Mouse (Mus musculus) kidney, postnatal 25 days (tissue): ENCODE measurements around the gene Cluh.

Experiments
- DNase-seq, 2 experiments: peaks; one replicate each; pipeline ENCODE4 v3.0.0; 2021; ENCODE audit warnings: mixed read lengths in 2 of 2

Gene Cluh

DNA sequence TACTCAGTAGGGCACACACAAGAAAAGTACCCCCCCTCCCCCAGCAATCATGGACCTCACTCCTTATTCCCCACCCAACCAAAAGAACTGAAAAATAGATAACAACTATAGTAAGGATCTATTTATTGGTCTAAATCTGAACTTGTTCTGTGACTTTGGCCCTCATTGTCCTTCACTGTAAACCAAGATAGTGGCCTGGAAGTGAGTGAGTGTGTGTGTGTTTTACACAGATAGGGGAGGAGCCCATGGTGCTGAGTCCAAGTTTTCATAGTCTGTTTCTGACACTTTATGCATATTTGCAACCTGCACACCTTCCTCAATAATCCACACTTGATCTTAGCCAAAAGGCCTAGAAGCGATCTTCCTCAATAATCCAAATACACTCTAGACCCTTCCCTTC lies 619 bp upstream of the Cluh start:
- DNase-seq: no peak

DNA sequence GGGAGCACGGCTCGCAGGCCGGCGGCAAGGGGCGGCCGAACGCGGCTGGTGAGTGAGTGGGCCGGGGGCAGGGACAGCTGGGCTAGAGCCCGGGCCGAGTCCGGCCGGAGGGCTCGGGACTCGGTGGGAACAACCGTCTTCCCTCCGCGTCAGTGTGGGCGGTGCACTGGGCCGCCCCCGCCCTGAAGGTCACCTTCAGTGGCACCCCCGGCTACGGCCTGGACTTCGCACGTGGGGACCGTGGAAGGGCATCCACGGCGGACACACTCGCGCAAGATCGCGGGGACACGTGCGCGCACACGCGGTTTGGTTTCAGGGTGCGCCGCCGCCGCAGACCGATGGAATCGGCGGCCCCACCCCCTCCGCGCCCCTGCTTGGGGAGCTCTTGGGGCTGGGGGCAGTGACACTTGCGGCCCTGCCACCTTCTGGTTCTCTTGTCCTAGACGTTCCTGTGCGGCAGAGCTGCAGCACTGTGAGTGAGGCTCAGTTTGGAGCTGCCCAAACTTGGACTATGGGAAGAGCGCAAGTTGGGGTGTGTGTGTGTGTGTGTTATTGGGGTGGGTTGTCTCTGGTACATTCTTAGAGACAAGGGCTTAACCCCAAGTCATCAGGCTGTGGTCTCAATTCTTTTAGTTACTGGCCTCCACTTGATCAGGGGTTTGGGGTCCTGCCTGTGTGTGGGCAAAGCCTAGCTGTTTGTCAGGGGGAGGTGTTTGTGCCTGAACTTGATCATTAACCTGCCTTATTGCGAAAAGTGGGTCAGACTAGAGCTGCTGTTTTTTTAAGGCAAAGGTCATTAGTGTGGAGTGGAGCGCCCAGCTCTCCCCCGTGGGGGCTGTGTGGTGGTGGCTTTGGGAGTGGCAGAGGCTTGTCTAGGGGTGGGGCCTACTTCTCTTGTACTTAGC lies 604 bp downstream of the Cluh start:
- peak; percentile 79 to 94 for DNase-seq

DNA sequence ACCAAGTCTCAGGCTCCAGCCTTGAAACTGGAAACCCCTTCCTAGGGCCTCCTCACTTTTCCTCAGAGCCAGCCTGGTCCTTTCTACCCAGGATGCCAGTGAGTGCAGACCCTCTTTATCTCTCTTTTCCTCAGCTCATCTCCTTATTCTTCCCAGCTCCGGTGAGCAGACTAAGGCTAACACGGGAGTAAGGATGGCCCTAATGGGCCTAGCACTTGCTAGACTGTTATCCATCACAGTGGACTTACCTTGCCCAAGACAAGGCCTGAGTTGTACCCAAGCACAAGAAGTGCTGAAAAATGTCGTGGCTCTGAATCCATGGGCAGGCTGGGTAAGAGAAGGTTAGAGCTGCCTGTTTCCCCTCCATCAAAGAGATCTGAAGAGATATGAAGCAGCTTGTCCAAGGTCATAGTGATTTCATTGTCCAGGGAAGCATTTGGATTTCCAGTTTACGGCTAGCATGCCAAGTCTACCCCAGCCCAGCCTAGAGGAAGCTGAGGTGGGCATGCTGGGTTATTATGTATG lies 1.3 kb downstream of the Cluh start:
- no peak for DNase-seq

DNA sequence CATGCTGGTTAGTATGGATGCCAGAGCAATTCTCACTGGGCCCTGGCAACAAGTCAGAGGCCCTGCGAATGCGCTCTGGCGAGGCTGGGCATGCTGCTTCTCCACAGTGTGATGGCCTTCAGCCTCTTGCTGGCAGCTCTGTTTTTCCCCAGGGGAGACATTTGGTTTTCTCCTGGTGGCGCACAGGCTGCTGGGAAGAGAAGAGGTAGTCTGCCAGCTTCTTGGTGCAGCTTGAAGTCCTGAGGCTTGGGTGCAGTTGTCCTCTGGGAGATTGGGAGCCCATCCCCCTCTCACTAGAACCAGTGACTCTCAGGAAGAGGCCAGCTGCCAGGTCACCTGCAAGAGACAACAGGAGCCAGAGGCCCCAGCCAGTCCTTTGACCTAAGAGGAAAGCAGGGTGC lies 3.5 kb downstream of the Cluh start:
- peak; percentile 78 to 89 for DNase-seq

DNA sequence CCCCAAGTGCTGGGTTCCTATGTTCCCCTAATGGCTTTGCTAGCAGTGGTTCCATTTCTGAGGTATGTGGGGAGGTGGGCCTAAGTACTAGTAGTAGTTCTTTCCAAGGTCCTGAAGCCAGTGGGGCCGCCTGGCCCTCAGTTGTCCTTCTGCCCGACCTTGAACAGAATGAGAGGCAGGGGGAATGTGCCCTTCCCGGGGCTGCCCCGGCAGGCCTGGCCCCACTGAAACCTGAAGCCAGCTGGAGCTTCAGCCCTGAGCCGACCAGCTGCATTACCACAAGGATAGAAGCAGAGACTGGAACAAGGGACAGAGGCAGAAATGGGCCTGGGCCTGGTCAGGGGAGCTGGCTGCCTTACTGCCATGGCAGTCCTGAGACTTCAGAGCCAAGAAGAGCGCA lies 4.1 kb downstream of the Cluh start:
- DNase-seq: peak; percentile 25 to 70

DNA sequence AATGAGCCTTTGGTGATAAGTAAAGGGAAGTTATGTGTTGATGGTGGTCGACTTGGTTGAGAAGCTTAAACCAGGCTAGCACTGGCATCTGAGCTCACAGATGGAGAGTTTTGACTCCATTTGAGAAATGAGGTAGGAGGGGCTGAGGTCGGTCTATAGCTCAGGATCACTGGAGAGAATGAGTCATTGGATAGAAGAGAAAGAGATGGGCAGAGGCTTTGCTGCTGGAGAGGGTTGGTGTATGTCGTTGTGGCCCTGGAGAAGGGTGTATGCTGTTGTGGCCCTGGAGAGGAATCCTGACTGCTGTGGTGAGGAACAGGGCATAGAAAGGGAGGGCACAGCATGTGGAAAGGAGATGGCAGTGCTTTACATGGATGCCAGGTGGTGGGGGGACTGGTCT lies 6.6 kb downstream of the Cluh start:
- DNase-seq: peak in 1 of 2 experiments; percentile 31

DNA sequence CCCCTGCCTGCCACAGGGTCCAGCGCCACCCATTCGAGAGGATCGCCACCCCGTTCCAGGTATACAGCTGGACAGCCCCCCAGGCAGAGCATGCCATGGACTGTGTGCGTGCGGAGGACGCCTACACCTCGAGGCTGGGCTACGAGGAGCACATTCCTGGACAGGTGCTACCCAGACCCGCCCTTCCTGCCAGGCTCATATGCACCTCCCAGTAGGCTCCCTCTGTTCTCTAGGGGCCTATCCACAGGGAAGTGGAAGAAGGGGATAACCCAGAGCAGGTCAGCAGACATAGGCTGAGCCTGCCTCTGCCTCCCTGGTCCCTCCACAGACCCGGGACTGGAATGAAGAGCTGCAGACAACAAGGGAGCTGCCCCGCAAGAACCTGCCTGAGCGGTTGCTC lies 11.0 kb downstream of the Cluh start:
- DNase-seq: peak in 1 of 2 experiments; percentile 43

DNA sequence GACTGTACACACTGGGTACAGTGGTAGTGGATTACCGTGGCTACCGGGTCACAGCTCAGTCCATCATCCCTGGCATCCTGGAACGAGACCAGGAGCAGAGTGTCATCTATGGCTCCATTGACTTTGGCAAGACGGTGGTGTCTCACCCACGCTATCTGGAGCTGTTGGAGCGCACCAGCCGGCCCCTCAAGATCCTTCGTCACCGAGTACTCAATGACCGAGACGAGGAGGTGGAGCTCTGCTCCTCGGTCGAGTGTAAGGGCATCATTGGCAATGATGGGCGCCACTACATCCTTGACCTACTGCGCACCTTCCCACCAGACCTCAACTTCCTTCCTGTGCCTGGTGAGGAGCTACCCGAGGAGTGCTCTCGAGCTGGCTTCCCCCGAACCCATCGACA lies 12.3 kb downstream of the Cluh start:
- peak in 1 of 2 experiments; percentile 32 for DNase-seq

DNA sequence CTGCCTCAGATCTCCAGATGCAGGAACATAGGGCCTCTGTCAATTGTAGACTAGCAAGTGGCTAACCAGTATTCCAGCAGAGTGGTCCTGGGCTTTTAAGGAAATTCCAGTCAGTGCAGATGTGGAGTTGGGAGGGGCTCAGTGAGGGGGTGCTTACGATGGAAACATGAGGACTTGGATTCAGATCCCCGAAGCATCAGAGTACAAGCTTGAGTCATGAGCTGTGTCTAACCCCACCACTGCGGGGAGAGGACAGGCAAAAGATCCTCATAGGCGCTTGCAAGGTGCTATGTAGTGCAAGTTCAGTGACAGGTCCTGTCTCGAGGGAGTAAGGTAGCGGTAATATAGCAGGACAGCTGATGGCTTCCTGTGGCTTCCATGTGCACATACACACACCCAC lies 12.9 kb downstream of the Cluh start:
- DNase-seq: no peak

DNA sequence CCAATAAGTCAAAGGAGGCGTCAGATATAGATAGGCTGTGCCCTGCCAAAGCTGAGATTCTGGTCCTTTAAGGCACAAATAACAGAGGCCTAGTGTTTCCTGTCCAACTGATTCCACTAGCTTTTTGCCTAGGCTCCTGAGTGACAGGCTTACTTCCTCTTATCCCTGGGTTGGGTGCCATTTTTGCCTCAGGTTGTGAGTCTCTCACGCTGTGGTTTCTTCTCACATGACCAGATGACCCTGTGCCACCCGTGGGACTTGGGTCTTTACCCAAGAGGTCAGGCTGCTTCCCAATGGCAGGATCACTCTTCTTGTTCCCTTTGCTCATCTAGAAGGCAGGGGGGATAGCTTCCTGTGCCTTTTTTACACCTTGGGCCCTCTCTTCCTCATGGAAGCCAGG lies 15.0 kb downstream of the Cluh start:
- DNase-seq: peak in 1 of 2 experiments; percentile 0

DNA sequence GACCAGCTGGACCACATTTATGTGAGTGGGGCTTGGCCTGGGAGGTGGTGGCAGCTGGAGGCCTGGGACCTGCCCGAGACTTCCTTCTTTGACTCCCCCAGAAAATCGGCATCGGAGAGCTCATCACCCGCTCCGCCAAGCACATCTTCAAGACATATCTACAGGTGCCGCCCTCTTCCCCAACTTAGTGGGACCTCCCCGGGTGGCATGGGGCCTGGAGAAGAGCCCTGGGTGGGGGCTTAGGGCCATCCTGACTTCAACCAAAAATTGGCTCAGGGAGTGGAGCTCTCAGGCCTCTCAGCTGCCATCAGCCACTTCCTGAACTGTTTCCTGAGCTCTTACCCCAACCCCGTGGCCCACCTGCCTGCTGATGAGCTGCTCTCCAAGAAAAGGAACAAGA lies 15.6 kb downstream of the Cluh start:
- peak in 1 of 2 experiments; percentile 37 for DNase-seq

DNA sequence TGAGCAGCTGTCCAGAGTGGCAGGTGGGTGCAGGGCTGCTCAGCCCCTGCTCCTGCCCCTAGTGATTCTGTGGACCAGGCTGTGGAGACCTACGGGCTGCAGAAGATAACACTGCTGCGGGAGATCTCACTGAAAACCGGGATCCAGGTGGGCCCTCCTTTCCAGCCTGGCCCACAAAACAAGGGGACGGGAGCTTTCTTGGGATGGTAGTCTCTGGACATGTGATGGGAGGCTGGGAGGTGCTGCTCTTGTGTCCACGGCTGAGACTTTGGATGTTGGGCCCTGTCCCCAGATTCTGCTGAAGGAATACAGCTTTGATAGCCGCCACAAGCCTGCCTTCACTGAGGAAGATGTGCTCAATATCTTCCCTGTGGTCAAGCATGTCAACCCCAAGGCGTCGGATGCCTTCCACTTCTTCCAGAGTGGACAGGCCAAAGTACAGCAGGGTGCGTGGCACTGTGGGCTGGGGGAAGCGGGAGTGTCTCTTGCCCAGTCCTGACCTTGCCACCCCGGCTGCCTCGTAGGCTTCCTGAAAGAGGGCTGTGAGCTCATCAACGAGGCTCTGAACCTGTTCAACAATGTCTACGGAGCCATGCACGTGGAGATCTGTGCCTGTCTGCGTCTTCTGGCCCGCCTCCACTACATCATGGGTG lies 16.5 kb downstream of the Cluh start:
- peak; percentile 0 to 39 for DNase-seq

DNA sequence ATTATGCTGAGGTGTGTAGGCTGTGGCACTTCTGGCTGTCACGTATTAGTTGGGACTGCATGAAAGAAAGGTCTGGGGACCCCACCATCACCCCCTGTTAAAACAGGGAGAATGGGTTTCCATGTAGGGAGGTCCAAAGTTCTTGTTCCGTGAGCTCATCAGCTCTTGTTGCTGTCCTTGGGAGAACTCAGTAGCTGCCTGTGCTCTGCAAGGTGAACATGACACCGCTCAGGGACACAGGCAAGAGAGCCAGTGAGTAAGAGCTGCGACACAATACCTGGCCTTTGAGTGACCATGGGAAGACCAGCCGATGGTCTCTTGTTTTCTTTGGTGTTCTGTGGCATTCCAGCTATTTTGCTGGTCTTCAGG lies 17.0 kb downstream of the Cluh start:
- peak in 1 of 2 experiments; percentile 30 for DNase-seq

DNA sequence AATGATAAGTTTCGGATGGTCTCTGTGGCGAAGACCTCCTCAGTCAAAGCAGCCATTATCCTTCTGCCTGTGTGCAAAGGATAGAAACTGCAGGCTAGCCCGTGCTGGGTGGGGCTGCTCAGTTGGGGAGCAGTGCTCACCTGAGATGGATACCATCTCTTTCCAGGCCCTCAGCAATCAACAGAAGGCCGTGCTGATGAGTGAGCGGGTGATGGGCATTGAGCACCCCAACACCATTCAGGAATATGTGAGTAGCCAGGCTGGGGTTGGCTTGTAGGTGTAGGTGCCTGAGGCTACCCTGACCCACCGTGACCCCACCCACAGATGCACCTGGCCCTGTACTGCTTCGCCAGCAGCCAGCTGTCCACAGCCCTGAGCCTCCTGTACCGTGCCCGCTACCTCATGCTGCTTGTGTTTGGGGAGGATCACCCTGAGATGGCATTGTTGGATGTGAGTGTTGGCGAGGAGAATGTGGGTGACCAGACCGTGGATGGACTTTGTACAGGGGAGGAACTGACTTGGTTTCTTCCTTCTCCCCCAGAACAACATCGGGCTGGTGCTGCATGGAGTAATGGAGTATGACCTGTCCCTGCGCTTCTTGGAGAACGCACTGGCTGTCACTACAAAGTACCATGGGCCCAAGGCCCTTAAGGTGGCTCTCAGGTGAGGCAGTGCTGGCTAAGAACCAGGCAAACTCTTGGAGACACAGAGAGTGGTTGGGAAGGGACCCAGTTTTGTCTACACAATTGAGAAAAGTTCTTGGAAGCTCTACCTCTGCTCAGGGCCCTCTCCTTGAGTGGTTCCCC lies 17.7 kb downstream of the Cluh start:
- peak in 1 of 2 experiments; percentile 36 for DNase-seq

DNA sequence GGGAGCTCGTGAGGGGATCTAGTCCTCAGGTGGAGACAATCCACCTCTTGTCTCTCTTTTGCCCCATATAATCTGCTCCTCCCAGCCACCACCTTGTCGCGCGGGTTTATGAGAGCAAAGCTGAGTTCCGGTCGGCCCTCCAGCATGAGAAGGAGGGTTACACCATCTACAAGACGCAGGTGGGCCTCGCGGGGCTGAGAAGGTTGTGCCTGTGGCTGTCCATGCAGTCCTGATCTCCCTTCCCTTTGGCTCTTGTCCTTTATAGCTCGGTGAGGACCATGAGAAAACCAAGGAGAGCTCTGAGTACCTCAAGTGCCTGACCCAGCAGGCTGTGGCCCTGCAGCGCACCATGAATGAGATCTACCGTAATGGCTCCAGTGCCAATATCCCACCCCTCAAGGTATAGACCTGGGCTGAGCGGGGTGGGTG lies 18.3 kb downstream of the Cluh start:
- DNase-seq: peak in 1 of 2 experiments; percentile 29

DNA sequence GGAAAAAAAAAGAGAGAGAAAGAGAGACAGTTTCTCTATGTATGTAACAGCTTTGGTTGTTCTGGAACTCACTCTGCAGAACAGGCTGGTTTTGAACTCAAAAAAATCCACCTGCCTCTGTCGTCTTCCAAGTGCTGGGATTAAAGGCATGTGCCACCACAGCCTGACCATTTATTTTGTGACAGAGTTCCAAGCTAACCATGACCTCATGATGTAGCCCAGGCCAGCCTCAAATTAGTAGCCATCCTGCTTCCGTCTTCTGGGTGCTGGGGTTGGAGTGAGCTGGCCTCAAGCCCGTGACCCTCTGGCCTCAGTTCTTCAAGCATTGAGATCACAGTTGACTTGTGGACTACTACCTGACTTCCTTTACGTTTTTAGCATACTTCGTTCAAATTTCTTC lies 19.2 kb downstream of the Cluh start:
- DNase-seq: no peak

DNA sequence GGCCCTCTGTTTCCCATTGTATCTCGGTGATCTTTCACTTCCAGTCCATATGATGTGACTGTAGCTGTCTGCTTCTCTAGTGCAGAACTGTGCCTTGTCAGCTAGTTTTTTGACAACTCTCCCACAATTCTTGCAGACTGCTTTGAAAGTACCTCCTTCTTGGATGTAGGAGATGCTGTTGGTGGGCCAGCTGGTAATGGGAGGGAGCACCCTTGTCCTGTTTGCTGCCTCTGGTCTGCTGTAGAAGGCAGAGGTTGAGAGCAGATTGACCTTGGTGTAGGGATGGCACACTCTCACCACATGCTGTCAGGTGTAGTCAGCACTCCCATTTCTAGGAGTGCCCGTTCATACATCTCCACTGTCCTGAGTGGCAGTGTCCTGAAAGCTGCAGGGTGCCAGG lies 19.7 kb downstream of the Cluh start:
- DNase-seq: no peak

DNA sequence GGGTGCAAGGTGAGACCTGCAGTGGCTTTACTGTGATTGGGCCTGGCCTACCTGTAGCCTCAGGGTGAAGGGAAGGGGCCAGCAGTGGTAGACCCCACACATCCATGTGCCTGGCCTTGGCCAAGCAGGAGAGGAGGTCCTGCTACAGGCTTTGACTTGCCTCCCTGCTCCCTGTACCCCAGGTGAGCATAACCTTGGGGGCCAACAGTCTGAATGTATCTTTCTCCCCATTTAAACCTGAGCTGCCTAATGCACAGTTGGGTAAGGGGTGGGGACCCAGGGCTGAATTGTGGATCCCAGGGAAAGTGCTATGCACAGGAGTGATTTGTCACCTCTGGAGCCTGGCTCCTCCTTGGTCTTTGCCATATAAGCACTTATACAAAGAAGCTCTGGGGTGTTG lies 20.9 kb downstream of the Cluh start:
- DNase-seq: peak in 1 of 2 experiments; percentile 36

DNA sequence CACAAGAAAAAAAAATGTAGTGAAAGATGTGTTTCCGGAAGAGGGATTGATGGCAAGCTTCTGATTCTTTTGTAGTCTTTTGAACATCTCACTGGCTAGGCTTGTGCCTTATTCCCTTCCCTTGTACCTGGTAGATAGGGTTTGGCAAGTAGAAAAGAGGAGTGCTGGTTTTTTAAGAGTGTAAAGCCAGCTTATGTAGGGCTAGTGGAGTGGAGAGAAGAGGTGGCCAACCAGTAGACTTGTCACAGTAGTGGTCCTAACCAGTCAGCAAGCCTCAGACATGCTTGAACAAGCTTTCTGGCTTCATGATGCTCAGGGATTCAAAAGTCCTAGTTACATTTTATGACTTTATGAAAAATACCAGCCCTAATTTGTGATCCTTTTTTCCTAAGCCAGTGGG lies 21.7 kb downstream of the Cluh start:
- DNase-seq: no peak

DNA sequence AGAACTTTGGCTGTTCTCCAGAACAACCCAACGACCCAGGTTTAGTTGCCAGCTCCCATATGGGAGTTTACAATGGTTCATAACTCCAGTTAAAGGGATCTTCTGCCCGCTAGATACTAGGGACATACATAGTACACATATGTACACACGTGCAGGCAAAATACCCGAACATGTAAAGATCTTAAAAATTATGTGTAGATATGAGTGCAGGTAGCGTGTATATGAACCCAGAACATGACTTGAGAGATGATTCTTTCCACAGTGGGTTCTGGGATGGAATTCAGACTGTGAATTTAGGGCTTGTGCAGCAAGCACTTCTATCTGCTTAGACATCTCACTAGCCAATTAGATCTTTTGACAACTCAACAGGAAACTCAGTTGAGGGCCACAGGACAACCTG lies 22.5 kb downstream of the Cluh start:
- DNase-seq: no peak

DNA sequence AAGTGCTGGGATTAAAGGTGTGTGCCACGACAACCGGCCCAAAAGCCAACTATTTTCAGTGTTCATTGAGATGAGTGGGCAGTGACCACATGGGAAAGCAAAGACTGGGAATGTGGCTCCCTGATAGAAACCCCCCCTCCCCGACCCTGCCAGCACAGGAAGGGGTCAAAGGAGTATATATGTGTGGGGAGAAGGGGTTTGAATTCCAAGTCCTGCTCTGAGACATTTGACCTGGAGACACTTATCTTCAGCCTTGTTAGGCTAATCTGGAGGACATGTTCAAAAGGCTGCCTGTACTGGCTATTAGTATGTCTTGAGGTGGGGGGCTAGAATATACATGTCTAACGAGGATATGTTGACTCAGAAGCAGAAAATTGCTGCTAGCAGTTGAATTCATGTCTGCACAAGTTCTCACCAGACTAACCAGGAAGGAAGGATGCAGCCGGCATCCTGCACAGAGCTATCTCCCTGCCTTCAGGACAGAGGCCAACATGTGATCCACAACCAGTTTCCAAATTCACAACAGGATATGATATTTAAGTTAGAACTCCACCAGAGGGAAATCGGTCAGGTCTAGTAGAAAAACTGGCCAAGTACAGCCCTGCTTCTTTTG lies 23.7 kb downstream of the Cluh start:
- peak in 1 of 2 experiments; percentile 44 for DNase-seq

DNA sequence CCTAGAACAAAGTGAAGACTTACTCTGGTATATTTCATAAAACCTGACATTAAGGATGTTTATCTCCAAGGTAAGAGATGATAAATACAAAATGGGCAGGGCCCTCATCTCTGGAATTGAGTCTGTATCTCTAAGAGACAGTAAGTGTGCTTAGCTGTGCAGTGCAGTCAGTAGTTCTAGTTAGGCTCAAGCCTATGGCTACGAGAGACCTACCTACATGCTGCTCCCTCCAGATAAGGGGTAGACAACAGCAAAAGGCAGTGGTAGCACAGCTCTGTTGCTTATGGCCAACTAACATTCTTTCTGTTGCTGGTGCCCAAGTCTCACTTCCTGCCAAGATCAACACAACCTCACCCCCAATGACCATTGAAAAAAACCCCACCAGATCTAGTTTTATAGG lies 24.3 kb downstream of the Cluh start:
- no peak for DNase-seq

DNA sequence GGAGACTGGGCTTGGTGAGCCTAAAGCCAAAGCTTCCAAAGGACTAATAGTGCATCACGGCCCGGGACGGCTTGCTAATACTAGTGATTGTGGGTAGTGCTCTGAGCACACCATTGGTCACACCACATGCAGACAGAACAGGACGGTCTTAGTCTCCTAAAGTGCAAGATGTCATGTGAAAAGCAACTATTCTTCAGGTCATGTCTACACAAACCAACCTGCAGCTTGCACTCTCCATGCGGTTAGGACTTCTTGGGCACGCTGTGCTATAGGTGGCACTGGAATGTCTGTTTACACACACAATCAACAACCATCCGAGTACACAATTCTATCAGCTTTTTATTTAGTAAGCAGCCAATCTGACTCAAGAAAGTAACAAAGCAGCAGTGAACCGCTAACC lies 25.4 kb downstream of the Cluh start:
- no peak for DNase-seq
